Mouse (Mus musculus) intestine, postnatal 0 days (tissue): ENCODE measurements around the gene Larp1. TPM values are rescaled to one million over a fixed set of nuclear protein-coding genes. Genes with fewer than 3 reads are reported as not detected.

Experiments
- ATAC-seq: fragments of 200-750 bp; cut with Nextera tagmentation; 2 replicates; pipeline ENCODE4 v1.8.0; 2017; ENCODE audit warnings: mild to moderate bottlenecking, moderate TSS enrichment, moderate library complexity
- H3K27ac ChIP-seq: fragments of 300-500 bp; sonication (generic); 2 replicates; pipeline ENCODE4 v1.5.1; 2014; ENCODE audit warnings: mild to moderate bottlenecking, low read depth, low read length, moderate library complexity
- H3K27me3 ChIP-seq: fragments of 300-500 bp; sonication (generic); replicated peaks from 2 replicates; pipeline ENCODE4 v1.6.1; 2014; ENCODE audit warnings: low read length, mixed read lengths; ENCODE audit not compliant: control insufficient read depth, insufficient read depth
- H3K36me3 ChIP-seq: fragments of 300-500 bp; sonication (generic); 2 replicates; pipeline ENCODE4 v1.6.1; 2014; ENCODE audit warnings: mild to moderate bottlenecking, moderate library complexity; ENCODE audit not compliant: control insufficient read depth, insufficient read depth
- H3K4me1 ChIP-seq: fragments of 300-500 bp; sonication (generic); replicated peaks from 2 replicates; pipeline ENCODE4 v1.6.1; 2014; ENCODE audit warnings: antibody characterized with exemption, low read length, mixed read lengths; ENCODE audit not compliant: control insufficient read depth, insufficient read depth
- H3K4me2 ChIP-seq: fragments of 300-500 bp; sonication (generic); replicated peaks from 2 replicates; pipeline ENCODE4 v1.6.1; 2014; ENCODE audit warnings: low read depth, mild to moderate bottlenecking, moderate library complexity
- H3K4me3 ChIP-seq: fragments of 300-500 bp; sonication (generic); 2 replicates; pipeline ENCODE4 v1.5.1; 2014; ENCODE audit warnings: low read depth, low read length
- H3K9ac ChIP-seq: fragments of 300-500 bp; sonication (generic); 2 replicates; pipeline ENCODE4 v1.6.1; 2014; ENCODE audit warnings: mild to moderate bottlenecking, low read depth, low read length
- H3K9me3 ChIP-seq: fragments of 300-500 bp; sonication (generic); 2 replicates; pipeline ENCODE4 v1.6.1; 2016; ENCODE audit warnings: mixed run types; ENCODE audit not compliant: control insufficient read depth
- CTCF ChIP-seq: sonication (generic); IDR thresholded peaks from 2 replicates; pipeline ENCODE4 v1.5.1; 2016; ENCODE audit warnings: low read depth, mild to moderate bottlenecking, control low read depth, antibody characterized with exemption, moderate library complexity
- WGBS: fragments of 180-500 bp; shearing (Covaris S2); extraction: QIAGEN DNeasy Blood & Tissue Kit; methylation state at CpG from one replicate; pipeline ENCODE4 v1.1.7; 2014; 5-methylcytosine and 5-hydroxymethylcytosine counted together
- polyA plus RNA-seq: library from polyadenylated mRNA; unstranded; fragments of >200 nt; fragmentation: Nextera tagmentation; extraction: Ambion mirVana; gene quantifications from 2 replicates; pipeline ENCODE4 v1.2.1, GENCODE M21; 2015

The Larp1 gene
- polyA plus RNA-seq, 1 experiment from 2014 or later, result 9.6 TPM

DNA sequence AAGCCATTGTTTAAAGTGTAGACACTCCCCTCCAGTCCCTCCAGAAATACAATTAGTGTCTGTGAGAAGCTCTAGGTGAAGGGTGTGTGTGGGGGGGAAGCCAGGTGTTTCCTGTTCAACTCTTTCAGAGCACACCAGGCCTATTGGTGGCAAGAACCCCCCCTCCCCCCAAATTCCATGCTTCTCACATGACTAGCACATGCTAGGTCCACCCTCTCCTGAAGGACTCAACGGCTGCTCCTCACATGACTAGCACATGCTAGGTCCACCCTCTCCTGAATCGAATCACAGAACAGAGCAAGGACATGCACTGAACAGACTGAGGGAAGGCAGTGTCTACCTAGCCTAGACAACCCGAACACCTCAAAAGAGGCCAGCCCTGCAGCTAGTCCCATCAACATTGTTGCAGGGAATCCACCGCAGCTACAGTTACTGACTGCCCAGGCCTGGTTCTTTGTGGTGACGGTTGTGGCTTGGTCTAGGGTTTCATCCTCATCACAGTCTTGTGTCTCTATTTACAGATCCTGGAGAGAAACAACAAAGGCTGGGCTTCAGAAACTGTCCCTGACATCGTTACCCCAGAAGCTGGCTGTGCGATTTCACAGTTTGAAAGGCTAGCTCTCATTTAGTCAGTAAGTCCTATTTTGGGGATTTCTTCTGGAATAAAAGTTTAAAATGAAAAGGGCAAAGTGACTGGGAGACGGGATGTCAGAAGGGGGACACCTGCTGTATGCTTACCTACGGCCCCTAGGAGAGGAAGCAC, 93.9 kb downstream of the Larp1 start:
- Histone ChIP-seq H3K9me3 (no peaks in the 10 kb centered on the region), H3K9ac (no peak overlapping the region), H3K4me2 (peak overlapping the region; percentile 77; the same call in 1 of the 2 replicates), H3K27me3 (no peaks in the 10 kb centered on the region), H3K4me3 (no peak overlapping the region), H3K27ac (no peak overlapping the region), H3K4me1 (peaks cover 3% of the 10 kb centered on the region; the same call in 1 of the 2 replicates), H3K36me3 (no peaks in the 10 kb centered on the region)
- ATAC-seq, result no peak
- TF ChIP-seq CTCF, result no peak
- WGBS, result 85% methylated on average over 9 of the region's 9 CpGs

DNA sequence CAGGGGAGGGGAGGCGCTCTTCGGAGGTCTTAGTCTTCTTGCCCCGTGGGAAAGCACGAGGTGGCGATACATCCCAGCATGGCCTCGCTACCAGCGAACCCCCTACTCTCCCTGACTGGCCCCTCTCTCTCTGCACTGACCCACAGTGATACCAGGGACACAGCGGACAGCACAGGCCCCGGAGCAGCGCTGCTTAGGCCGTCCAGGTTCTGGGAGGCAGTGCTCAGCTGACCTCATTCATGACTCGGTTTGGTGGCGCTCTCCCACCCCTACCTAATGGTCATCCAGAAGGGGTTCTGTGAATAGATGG, 94.4 kb downstream of the Larp1 start:
- WGBS, result 58% methylated on average over 13 of the region's 13 CpGs
- Histone ChIP-seq H3K36me3 (no peaks in the 10 kb centered on the region), H3K4me3 (no peak overlapping the region), H3K4me1 (peaks cover 3% of the 10 kb centered on the region; the same call in 1 of the 2 replicates), H3K9ac (no peak overlapping the region), H3K27me3 (no peaks in the 10 kb centered on the region), H3K4me2 (peak overlapping the region; percentile 77), H3K27ac (peak overlapping the region; percentile 50; the same call in 1 of the 2 replicates), H3K9me3 (no peaks in the 10 kb centered on the region)
- ATAC-seq, result peak; percentile 7; the same call in 1 of the 2 replicates
- no peak for TF ChIP-seq CTCF

DNA sequence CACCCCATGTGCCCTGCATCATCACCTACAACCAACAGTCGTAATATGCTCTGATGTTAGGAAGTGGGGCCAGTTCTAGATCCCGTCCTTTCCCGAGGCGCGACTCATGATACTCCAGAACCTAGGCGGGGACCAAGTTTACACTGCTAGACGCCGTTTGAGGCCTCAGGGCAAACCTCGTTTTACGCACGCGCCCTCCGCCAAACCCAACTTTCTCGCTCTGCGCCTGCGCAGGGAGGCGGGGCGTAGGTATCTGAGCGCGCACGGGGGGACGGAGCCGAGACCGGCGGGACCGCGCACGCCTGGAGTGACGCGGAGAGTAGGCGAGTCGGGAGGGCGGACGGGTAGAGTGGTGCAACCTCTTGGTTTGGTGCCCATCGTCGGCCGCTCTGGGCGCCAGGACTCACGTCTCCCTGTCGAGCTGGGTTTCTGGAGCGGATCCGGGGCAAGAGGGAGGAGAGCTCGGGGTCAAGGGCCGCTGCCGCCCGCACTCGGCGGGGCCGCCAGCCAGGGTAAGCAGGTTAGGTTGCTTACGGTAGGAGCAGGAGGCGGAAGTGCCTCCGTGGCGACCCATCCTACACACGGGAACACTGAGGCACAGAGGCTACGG, 94.9 kb downstream of the Larp1 start, which contains the start of gene Cnot8:
Gene Cnot8, plus strand, starts transcription at position 457 of the 610 bp plus-strand sequence.
- ATAC-seq, result peak; percentile 99
- Histone ChIP-seq H3K9ac (peak within 1 kb of the TSS; percentile 71), H3K9me3 (no peaks in the 10 kb centered on the region), H3K4me3 (peak within 1 kb of the TSS; percentile 74), H3K27ac (peak within 1 kb of the TSS; percentile 93), H3K27me3 (no peaks in the 10 kb centered on the region), H3K4me1 (peaks cover 3% of the 10 kb centered on the region; the same call in 1 of the 2 replicates), H3K36me3 (no peaks in the 10 kb centered on the region), H3K4me2 (peak within 1 kb of the TSS; percentile 77)
- TF ChIP-seq CTCF, result no peak
- under 1% methylated on average over 55 of the region's 55 CpGs for WGBS

DNA sequence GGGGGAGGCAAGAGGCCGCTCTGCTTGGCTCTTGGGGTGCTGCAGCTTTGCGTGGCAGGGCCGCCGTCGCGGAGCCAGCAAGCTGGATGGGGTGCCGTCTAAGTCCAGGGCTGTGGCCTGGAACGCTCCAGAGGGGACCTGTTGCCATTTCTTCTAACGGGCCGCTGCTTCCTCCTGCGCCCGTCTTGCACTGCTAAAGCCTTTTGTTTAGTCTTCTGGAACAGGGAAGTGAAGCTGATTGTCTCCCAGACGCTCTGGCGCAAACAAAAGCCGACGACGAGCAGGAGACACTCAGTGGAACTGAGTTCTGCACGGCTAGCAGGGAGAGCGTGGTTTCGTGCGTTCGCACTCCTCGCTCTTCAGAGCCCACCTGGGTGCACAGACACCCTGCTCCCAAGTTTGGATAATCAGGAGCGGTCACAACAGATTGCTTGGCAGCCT, 95.5 kb downstream of the Larp1 start:
- no peaks in the 10 kb centered on the region for H3K9me3 ChIP-seq
- peak overlapping the region; percentile 77 for H3K4me2 ChIP-seq
- H3K27ac ChIP-seq, result peak overlapping the region; percentile 93
- 0 out of 2 replicates have a peak, but pooled peaks cover under 1% of the 10 kb centered on the region for H3K36me3 ChIP-seq
- H3K4me3 ChIP-seq, result peak overlapping the region; percentile 74
- H3K9ac ChIP-seq, result peak overlapping the region; percentile 71
- ATAC-seq, result peak; percentile 42
- peaks cover 3% of the 10 kb centered on the region; the same call in 1 of the 2 replicates for H3K4me1 ChIP-seq
- WGBS, result under 1% methylated on average over 24 of the region's 24 CpGs
- H3K27me3 ChIP-seq, result no peaks in the 10 kb centered on the region
- TF ChIP-seq CTCF, result no peak

DNA sequence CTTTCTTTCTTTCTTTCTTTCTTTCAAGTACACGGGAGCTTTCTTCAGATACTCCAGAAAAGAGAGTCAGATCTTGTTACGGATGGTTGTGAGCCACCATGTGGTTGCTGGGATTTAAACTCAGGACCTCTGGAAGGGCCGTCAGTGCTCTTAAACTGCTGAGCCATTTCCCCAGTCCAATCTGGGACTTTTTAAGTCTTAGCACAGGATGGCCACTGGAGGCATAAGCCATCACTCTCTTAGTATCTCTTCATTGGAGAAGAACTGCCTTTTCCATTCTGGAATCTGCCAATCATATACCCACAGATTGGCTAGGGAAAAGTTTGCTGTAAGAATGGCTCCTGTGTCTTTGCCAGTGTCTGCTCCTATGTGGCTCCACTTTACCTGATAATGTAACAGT, 98.1 kb downstream of the Larp1 start:
- Histone ChIP-seq H3K27ac (no peak overlapping the region), H3K4me1 (peaks cover 3% of the 10 kb centered on the region; the same call in 1 of the 2 replicates), H3K27me3 (no peaks in the 10 kb centered on the region), H3K4me3 (no peak overlapping the region), H3K36me3 (peaks cover 27% of the 10 kb centered on the region), H3K4me2 (no peak overlapping the region), H3K9ac (no peak overlapping the region), H3K9me3 (no peaks in the 10 kb centered on the region)
- TF ChIP-seq CTCF, result peak; percentile 45
- 45% methylated on average over 3 of the region's 3 CpGs for WGBS
- ATAC-seq, result no peak

DNA sequence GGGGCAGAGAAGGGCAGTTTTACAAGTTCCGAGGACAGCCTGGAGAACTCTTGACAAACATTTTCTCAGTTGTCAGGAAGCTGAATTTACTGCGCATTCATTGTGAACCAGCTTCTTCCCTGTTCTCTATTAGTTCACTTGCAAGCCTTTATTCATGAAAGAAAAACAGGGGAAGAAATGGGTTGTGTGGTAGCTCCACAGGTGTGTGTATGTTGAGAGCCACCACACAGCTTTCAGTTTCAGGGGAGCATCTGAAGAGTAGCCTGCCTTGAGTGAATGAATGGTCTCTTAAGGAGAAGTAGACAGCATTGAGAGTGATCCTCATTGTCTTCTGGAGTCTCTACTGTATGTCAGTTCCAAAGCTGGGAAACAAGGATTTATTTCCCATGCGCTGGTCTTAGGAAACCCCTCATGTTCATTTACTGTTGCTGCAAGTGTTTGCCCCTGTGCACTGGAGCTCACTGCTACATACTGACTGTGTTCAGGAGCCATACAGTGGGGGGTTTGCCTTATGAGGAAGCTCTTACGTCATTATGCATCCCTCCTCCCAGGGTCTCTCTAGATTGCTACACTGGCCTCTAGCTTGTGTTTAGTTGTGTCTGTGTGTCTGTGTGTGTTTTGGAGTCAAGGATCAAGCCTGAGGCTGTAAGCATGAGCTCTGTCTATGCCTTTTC, 98.9 kb downstream of the Larp1 start:
- 85% methylated on average over 4 of the region's 4 CpGs for WGBS

More for the DNA sequence above, 98.9 kb downstream of the Larp1 start:
- Histone ChIP-seq H3K4me3 (no peak overlapping the region), H3K36me3 (peaks cover 32% of the 10 kb centered on the region), H3K4me1 (peaks cover 3% of the 10 kb centered on the region; the same call in 1 of the 2 replicates), H3K27ac (no peak overlapping the region), H3K9ac (no peak overlapping the region), H3K27me3 (no peaks in the 10 kb centered on the region), H3K4me2 (no peak overlapping the region), H3K9me3 (no peaks in the 10 kb centered on the region)
- ATAC-seq, result no peak
- no peak for TF ChIP-seq CTCF

Other genes with a start within 250 kb of the Larp1 start
- 19.3 and 21.2 TPM in 2 replicates for gene Sap30l, start 207.4 kb upstream of the Larp1 start, polyA plus RNA-seq
- 17.4 and 20.7 TPM in 2 replicates for gene Hand1, start 176.2 kb upstream of the Larp1 start, polyA plus RNA-seq
- gene Gm12248, start 84.1 kb downstream of the Larp1 start, polyA plus RNA-seq, result not detected in 2 replicates
- 43.2 and 46.2 TPM in 2 replicates for gene Cnot8, start 95.1 kb downstream of the Larp1 start, polyA plus RNA-seq
- gene Gemin5, start 159.5 kb downstream of the Larp1 start, polyA plus RNA-seq, result 3.6 and 4.0 TPM in 2 replicates
- 86.2 and 90.1 TPM in 2 replicates for gene Mrpl22, start 162.6 kb downstream of the Larp1 start, polyA plus RNA-seq
- gene Igtp, start 190.5 kb downstream of the Larp1 start, polyA plus RNA-seq, result 10.9 and 11.5 TPM in 2 replicates
- gene Irgm2, start 190.6 kb downstream of the Larp1 start, polyA plus RNA-seq, result 5.4 and 6.4 TPM in 2 replicates